Mouse (Mus musculus): ENCODE results near the gene Sprtn. TPM values are rescaled to one million over a fixed set of nuclear protein-coding genes. Genes with fewer than 3 reads are reported as not detected.

The Sprtn gene
- total RNA-seq, 2 experiments from 2014 or later: 17.2 to 17.6 TPM

- intact Hi-C loops (cut with DNase I): loop anchor here (5.0 to 10.0 kb wide), 2 partner anchors 49 to 116 kb away; partner anchors contain the start of genes Egln1 and Tsnax
- no peak for DNase-seq
Observed at GRCm38 (mm10) chr8:124898251-124898905, 692 bp downstream of the Sprtn start.

- intact Hi-C loops (cut with DNase I): no loop called here
- no peak for DNase-seq
Observed at GRCm38 (mm10) chr8:124903198-124903597, 5.5 kb downstream of the Sprtn start.

- DNase-seq: no peak
- intact Hi-C loops (cut with DNase I): no loop called here
Observed at GRCm38 (mm10) chr8:124905482-124905881, 7.8 kb downstream of the Sprtn start.

GRCm38 (mm10) chr8:124909936-124910335 lies 12.2 kb downstream of the Sprtn start:
- intact Hi-C loops (cut with DNase I): no loop called here
- DNase-seq: no peak

DNA sequence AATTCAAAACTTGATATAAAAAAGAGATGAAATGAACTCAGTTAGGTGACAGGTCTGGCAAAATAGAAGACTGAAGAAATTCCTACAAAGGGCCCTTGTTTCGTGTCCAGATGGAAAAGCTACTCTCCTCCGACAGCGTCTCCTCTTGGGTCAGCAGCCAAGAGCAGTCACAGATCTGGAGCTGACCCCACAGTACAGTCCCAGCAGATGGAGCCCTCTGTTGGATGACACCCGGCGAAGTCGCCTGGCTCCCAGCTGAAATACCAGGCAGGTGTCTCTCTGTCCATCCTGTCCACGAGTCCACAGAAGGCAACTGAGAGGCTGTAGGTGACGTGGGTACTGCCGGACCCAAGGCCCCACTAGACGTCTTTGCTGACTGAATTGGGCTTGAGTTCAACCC lies 12.7 kb downstream of the Sprtn start:
- intact Hi-C loops (cut with DNase I): no loop called here
- peak; percentile 34 for DNase-seq

DNA sequence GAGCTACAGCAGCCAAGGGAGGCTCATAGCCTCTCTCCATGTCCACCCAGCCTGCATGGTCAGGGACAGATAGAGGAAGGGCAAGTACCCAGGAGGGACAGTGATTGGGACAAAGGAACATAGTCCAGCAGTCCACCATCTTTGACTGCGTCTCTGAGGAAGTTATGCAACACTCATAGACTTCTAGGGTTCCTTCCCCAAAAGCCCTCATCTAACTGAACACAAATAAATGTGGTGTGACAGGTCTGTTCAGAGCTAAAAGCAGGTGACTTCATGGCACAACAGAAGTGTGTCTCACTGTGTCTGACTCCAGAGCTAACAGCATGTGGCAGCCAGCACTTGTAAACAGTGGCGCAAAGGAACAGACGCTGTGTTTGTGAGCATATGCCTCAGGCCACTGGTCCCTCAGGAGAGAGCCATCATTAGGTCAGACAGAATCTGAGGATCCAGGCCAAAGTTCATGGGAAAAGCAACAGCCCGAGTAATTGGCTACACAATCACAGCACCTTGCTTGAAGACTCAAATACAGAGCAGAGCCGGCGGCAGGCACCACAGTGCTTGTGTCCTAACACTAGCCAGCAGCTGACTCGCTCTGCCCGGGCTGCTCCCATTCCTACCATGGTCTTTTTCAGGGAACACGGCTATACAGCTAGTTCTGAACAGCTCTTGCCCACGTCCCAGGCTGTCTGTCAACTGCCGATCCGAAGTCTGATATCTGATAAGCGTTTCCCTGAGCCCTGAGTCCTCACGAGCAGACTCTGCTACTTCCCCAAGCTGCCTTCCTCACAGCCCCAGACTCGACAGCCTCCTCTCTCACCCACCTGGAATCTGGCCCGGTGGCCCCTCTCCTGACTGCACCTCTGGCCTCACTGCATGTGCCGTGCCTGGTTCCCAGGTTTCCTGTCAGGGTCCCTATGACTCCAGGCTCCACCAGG lies 14.5 kb downstream of the Sprtn start:
- no peak for DNase-seq
- intact Hi-C loops (cut with DNase I): no loop called here

DNA sequence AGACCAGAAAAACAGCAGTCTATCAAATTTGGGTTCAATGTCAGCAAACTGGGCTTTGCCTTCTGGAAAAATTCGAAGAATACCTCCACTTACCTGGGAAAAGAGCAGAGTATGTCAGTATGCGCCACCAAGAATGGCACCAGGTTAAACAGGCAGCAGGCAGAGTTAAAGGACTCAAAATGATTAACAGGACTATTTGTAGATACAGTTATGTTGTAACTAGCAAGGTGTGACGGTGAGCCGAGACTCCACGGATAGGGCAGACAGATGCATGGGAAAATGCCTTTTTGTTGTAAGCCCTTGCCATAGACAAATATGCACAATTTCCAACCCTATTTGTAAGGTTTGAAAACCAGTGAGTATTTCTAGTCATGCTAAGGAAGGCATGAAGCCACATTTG lies 16.4 kb downstream of the Sprtn start:
- intact Hi-C loops (cut with DNase I): no loop called here
- no peak for DNase-seq

DNA sequence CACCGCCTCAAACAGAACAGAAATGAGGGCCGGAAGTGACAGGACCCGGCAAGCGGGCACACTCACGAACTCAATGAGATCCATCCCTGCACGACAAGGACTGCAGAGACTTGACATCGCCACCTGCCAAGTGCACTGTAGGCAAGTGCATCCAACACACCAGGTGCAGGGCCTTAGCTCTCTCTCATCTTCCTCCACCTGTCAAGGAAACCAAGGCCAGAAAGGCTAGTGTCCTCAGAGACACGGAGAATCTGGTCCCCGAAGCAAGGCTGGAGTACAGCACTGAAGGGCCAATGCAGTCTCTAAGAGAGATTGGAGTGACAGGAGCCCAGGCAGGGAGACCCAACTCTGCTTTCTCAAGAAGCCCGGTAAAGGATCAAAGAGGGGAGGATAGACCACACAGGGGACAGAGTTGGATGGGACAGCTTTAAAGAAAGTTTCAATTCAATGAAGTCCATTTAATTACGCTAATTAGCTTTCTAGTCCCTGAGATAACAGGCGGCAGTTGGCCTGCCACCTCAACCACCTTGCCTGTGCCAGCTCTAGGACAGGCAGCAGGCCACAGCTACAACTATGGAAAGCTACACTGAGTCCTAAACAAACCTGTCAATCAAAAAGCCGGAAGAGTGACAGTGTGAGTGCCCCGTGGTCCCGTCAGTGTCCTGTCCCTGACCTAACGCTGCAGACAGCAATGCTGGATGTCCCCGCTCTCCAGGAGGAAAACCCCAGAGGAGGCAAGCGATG lies 20.2 kb downstream of the Sprtn start:
- intact Hi-C loops (cut with DNase I): no loop called here
- no peak for DNase-seq

DNA sequence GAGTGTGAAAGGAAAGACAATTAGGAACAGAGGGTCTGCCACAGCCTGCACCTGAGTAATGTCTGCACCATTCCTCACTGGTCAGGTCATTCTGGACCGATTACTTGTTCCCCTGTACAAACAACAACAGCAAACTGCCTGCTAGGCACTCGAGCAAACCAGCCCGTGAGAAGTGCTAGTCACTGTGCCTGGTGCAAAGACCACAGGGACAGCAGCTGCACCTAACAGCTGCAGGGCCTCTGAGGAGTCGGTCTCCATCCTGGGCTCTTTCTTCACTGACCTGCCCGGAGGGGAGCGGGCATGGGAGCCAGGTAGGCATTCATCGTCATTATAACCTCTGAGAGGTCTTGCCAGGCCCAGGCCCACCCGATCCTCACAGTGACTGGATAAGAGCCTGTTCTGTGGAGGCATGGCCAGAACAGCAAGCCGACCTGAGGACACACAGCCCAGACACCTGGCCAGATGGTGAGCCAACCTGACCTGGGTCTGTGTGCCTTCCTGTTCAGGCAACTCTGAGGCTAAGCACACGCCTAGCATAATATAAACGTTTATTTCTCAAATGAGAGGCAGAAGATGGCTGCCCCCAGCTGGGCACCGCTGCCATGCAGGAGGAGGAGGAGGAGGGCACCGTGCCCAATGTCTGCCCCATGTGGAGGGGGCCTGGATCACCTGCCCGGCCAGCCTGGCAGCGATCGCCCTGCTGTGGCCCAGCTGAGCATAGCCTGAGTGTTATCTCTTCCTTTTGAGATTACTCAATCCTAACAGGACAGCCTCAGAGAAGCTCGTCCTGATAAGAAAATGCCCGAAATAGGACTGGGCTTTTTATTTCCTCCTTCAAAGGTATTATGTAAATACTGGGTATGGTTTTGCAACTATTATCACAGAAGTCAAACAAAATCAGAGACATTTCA lies 23.9 kb downstream of the Sprtn start:
- no peak for DNase-seq
- intact Hi-C loops (cut with DNase I): no loop called here

DNA sequence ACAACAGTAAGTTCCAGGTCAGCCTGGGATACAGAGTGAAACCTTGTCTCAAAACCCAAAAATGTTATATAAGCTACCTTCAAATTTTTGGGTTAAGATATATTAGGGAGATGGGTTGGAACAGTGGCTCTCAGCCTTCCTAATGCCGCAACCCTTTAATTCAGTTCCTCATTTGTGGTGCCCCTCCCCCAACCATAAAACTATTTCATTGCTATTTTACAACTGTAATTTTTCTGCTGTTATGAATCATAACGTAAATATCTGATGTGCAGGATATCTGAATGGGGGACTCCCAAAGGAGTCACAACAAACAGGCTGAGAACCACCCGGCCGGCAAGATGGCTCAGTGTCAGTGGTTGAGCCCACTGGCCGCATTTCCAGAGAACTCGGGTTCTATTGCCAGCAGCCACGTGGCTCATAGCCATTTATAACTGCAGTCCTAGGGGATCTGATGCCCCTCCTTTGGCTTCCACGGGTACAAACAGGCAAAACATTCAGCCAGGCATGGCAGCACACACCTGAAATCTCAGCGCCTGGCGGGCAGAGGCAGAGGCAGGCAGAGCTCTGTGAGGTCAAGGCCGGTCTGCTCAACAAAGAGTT lies 24.9 kb downstream of the Sprtn start:
- intact Hi-C loops (cut with DNase I): no loop called here
- no peak for DNase-seq

GRCm38 (mm10) chr8:124923971-124924652 lies 26.4 kb downstream of the Sprtn start:
- intact Hi-C loops (cut with DNase I): no loop called here
- peak; percentile 44 for DNase-seq

DNA sequence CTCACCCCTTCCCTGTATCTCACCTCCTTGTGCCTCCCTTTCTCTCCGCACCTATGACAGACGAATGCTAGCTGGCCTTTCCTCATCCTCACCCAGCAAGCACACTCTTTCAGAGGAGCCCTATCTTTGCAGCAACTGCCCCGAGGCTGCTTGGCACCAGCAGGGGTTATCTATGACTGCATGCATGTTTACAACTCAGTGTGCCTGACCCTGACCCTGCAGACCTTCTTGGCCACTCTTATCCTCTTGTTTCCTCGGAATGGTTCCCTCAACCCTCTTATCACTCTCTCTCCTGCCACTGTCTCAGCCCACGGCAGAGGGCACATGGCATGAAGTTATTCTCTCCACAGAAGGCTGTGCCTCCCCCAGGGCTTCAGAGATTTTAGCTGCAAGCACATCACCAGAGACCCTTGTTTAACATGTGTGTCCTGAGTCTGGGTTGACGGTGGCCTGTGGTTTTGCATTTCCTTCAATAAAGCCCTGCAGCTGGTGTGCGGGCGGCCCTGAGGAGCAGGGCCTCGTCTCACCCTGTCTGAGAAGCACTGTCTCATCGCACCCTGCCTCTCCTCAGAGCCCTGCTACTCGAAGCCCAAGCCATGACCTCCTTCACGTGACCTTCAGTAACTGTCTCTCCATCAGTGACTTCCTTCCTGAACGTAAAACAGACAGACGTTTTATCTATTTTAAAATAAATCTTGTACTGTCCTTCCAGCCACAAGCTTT lies 28.0 kb downstream of the Sprtn start:
- intact Hi-C loops (cut with DNase I): no loop called here

DNA sequence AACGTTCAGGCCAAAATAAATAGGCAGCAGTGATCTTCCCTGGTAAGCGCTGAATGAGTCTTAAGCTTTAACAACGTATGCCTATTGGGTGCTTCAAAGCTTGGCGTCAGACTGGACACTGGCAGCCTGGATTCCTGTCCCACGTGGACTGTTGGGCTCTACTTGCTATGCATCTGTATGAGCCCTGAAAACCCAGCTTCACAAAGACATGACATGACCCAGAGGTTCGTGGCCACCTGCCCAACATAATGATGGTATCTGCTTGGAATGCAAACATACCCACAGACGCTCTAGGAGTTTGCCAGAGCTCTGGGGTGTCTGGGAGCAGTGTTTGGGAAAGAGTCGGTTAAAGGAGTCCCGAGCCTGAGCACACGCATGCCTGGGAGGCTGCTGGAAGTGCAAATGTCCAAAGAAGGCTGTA lies 28.7 kb downstream of the Sprtn start:
- no peak for DNase-seq
- intact Hi-C loops (cut with DNase I): no loop called here

More for the DNA sequence above, 28.0 kb downstream of the Sprtn start:
- no peak for DNase-seq

GRCm38 (mm10) chr8:124929006-124929405 lies 31.3 kb downstream of the Sprtn start:
- intact Hi-C loops (cut with DNase I): no loop called here
- no peak for DNase-seq

- DNase-seq: no peak
Observed at GRCm38 (mm10) chr8:124930086-124930485, 32.4 kb downstream of the Sprtn start.

DNA sequence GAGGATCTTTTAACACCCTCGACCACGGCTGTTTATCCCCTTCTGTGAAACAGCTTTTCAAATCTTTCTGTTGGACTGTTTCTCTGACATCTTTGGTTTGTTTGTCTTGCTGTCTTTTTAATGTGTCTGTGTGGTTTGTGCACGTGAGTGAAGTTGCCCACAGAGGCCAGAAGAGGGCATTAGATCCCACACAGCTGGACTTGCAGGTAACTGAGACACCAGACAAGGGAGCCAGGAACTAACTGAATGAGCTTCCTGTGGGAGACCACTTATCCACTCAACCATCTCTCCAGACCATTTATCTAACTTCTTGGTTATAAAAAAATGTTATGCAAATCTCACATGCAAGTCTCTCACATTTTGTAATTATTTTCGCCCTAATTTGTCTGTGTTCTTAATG lies 33.0 kb downstream of the Sprtn start:
- no peak for DNase-seq
- intact Hi-C loops (cut with DNase I): no loop called here

More at GRCm38 (mm10) chr8:124930086-124930485, 32.4 kb downstream of the Sprtn start:
- intact Hi-C loops (cut with DNase I): no loop called here

GRCm38 (mm10) chr8:124932435-124932834 lies 34.7 kb downstream of the Sprtn start:
- no peak for DNase-seq
- intact Hi-C loops (cut with DNase I): no loop called here

DNA sequence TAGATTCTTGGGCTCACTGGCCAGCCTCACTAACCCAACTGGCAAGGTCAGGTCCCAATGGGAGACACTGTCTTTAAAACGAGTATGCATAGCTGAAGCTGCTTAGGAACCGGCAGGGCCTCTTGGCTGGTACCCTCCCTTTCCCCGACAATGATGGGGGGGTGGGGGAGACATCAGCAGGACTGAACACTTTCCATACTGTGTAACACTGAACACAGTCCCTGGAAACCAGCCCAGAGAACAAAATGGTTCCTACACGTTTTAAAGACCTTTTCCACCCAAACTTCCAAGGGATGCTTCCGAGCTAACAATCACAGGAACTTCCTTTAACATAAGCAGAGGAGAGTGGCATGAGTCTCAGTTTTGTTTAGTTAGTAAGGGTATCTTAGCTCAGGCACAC lies 37.4 kb downstream of the Sprtn start:
- intact Hi-C loops (cut with DNase I): no loop called here

More for the DNA sequence above, 37.4 kb downstream of the Sprtn start:
- DNase-seq: no peak

Measured in left cerebral cortex, postnatal 4 days (tissue).